Mouse (Mus musculus) kidney, postnatal 0 days (tissue): ENCODE results near the gene Ccnj. TPM values are rescaled to one million over a fixed set of nuclear protein-coding genes. Genes with fewer than 3 reads are reported as not detected.

Source experiments
- ATAC-seq: fragments of 200-750 bp; cut with Nextera tagmentation; replicated peaks from 2 replicates; pipeline ENCODE4 v1.8.0; 2017; ENCODE audit warnings: low read depth, moderate number of reproducible peaks, moderate TSS enrichment, moderate library complexity; ENCODE audit not compliant: low FRiP score
- DNase-seq: peaks from one replicate; pipeline ENCODE4 v3.0.0-alpha.2; 2016; ENCODE audit warnings: low spot score
- H3K27ac ChIP-seq: fragments of 300-500 bp; sonication (generic); 2 replicates; pipeline ENCODE4 v1.5.1; 2014; ENCODE audit warnings: mild to moderate bottlenecking
- H3K27me3 ChIP-seq: fragments of 300-500 bp; sonication (generic); 2 replicates; pipeline ENCODE4 v1.6.1; 2014; ENCODE audit warnings: low read length, mixed read lengths; ENCODE audit not compliant: insufficient read depth
- H3K36me3 ChIP-seq: fragments of 300-500 bp; sonication (generic); 2 replicates; pipeline ENCODE4 v1.6.1; 2014; ENCODE audit warnings: low read length, mixed read lengths; ENCODE audit not compliant: insufficient read depth
- H3K4me1 ChIP-seq: fragments of 300-500 bp; sonication (generic); replicated peaks from 2 replicates; pipeline ENCODE4 v1.6.1; 2014; ENCODE audit warnings: antibody characterized with exemption, low read length, mixed read lengths; ENCODE audit not compliant: insufficient read depth
- H3K4me2 ChIP-seq: fragments of 300-500 bp; sonication (generic); 2 replicates; pipeline ENCODE4 v1.6.1; 2014; ENCODE audit warnings: mild to moderate bottlenecking, low read length, moderate library complexity, mixed read lengths
- H3K4me3 ChIP-seq: fragments of 300-500 bp; sonication (generic); replicated peaks from 2 replicates; pipeline ENCODE4 v1.5.1; 2014; ENCODE audit warnings: low read depth, low read length
- H3K9ac ChIP-seq: fragments of 300-500 bp; sonication (generic); 2 replicates; pipeline ENCODE4 v1.6.1; 2014; ENCODE audit warnings: low read depth, low read length
- H3K9me3 ChIP-seq: fragments of 300-500 bp; sonication (generic); replicated peaks from 2 replicates; pipeline ENCODE4 v1.6.1; 2016; ENCODE audit warnings: low read length, inconsistent platforms, mixed read lengths
- CTCF ChIP-seq: IDR thresholded peaks from 2 replicates; pipeline ENCODE4 v1.5.1; 2016; ENCODE audit warnings: antibody characterized with exemption, low read depth, mild to moderate bottlenecking, moderate library complexity
- WGBS: fragments of 180-500 bp; shearing (Covaris S2); extraction: QIAGEN DNeasy Blood & Tissue Kit; methylation state at CpG from one replicate; pipeline ENCODE4 v1.1.7; 2014; 5-methylcytosine and 5-hydroxymethylcytosine counted together
- polyA plus RNA-seq: library from polyadenylated mRNA; unstranded; fragments of >200 nt; fragmentation: Nextera tagmentation; extraction: Ambion mirVana; gene quantifications from 2 replicates; pipeline ENCODE4 v1.2.1, GENCODE M21; 2015

Gene Ccnj
- polyA plus RNA-seq, 1 experiment from 2014 or later, result 8.8 TPM

DNA sequence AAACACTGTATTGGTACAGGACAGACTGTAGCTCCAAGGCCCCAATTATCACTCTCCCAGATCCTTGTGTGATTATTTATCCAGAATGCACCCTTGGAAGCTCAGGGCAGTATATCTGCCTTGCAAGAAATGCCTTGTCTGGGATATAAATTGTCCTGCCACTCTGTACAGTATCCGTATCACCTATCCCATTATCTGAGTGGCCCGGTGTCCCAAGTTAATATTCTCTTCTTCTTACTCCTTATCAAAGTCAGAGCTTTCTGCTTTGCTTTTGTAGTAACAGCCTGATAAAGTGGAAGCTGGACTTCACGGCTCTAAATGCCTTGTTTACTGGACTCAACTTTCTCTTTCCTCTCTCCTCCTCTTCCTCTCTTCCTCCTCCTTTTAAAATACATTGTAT is 18.3 kb upstream of the Ccnj start:
- 57% methylated on average over 3 of the region's 3 CpGs for whole genome bisulfite sequencing
- DNase-seq (no peak), ATAC-seq (no peak)
- Histone ChIP-seq H3K4me2 (no peak overlapping the region), H3K27ac (no peak overlapping the region), H3K9me3 (no peaks in the 10 kb centered on the region), H3K4me3 (no peak overlapping the region), H3K36me3 (no peaks in the 10 kb centered on the region), H3K4me1 (no peaks in the 10 kb centered on the region), H3K27me3 (0 out of 2 replicates have a peak, but pooled peaks cover 4% of the 10 kb centered on the region), H3K9ac (no peak overlapping the region)
- TF ChIP-seq CTCF, result no peak

DNA sequence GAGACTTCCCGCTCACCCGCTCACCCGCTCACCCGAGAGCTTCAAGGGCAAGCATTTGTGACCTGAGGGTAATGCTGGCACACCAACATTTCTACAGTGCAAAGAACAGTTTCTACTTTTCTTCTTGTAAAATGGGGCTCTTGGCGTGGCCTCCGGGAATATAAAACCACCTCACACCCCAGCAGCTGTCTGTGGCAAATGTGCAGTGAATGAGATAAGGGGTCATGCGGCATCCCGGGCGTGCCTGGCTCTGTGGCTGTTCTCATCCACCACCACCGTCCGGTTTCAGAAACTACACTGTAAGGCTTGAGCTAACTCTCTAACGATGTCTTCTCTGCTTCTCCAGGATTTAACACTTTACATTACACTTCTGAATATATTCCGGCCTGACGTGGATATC is 17.7 kb upstream of the Ccnj start:
- WGBS, result 72% methylated on average over 14 of the region's 14 CpGs
- Histone ChIP-seq H3K36me3 (no peaks in the 10 kb centered on the region), H3K9ac (no peak overlapping the region), H3K4me1 (no peaks in the 10 kb centered on the region), H3K27ac (no peak overlapping the region), H3K4me3 (no peak overlapping the region), H3K4me2 (no peak overlapping the region), H3K9me3 (no peaks in the 10 kb centered on the region), H3K27me3 (0 out of 2 replicates have a peak, but pooled peaks cover under 1% of the 10 kb centered on the region)
- DNase-seq, result no peak
- no peak for TF ChIP-seq CTCF
- no peak for ATAC-seq

DNA sequence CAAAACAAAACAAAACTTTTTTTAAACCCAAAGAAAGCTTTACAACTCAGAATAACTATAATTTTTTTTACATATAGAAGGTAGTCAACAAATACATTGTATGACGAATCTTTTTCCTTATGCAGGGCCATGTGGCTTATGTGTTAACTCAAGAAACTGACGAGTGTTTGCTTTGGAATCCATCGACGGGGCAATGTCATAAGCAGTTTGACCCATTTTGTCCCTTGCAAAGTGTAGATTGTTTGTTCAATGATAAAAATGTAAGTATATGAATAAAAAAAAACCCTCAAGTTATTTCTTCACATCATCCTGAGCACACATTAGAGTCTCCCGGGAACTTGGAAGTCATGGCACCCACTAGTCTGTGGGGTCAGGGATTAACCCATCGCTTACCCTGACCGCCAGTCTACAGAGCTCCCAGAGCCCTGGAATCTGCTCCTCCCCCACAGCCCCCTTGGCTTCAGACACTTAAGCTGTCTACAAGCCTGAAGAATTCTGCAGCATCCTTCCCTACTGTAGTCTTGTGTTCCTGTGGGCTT is 15.4 kb upstream of the Ccnj start:
- no peaks in the 10 kb centered on the region for H3K27me3 ChIP-seq
- no peak overlapping the region for H3K4me2 ChIP-seq
- no peak overlapping the region for H3K27ac ChIP-seq
- no peak for DNase-seq
- no peak for TF ChIP-seq CTCF
- 65% methylated on average over 7 of the region's 7 CpGs for WGBS
- H3K4me3 ChIP-seq, result no peak overlapping the region
- ATAC-seq, result no peak
- no peaks in the 10 kb centered on the region for H3K36me3 ChIP-seq
- no peaks in the 10 kb centered on the region for H3K4me1 ChIP-seq
- no peak overlapping the region for H3K9ac ChIP-seq
- no peaks in the 10 kb centered on the region for H3K9me3 ChIP-seq

DNA sequence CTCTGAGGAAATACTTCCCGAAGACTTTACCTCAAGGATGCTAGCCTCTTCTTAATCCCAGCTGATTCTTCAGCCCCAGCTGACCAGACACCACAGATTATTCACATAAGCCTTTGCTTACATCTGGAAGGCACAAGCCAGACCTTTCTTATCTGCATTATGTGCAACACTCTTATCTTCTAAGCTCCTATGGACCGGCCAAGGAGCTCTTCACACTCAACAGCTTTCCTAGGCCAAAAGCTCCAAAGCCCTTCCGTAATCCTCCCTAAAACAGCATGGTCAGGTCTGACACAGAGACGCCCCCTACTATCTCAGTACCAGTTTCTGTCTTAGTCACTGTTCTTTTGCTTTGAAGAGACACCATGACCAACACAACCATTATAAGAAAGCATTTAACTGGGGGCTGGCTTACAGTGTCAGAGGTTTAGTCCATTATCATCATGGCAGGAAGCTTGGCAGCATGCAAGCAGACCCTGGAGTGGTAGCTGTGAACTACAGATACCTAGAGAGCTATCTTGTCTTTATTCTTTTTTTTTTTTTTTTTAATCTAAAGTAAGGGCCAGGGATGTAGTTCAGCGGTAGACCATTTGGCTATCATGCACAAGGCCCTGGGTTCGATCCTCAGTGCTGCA is 13.1 kb upstream of the Ccnj start:
- 91% methylated on average over 6 of the region's 6 CpGs for WGBS
- TF ChIP-seq CTCF, result no peak
- H3K4me2 ChIP-seq, result no peak overlapping the region
- H3K27me3 ChIP-seq, result no peaks in the 10 kb centered on the region
- no peaks in the 10 kb centered on the region for H3K36me3 ChIP-seq
- DNase-seq (no peak), ATAC-seq (no peak)
- no peak overlapping the region for H3K27ac ChIP-seq
- H3K9ac ChIP-seq, result no peak overlapping the region
- H3K4me3 ChIP-seq, result no peak overlapping the region
- no peaks in the 10 kb centered on the region for H3K9me3 ChIP-seq
- H3K4me1 ChIP-seq, result no peaks in the 10 kb centered on the region

DNA sequence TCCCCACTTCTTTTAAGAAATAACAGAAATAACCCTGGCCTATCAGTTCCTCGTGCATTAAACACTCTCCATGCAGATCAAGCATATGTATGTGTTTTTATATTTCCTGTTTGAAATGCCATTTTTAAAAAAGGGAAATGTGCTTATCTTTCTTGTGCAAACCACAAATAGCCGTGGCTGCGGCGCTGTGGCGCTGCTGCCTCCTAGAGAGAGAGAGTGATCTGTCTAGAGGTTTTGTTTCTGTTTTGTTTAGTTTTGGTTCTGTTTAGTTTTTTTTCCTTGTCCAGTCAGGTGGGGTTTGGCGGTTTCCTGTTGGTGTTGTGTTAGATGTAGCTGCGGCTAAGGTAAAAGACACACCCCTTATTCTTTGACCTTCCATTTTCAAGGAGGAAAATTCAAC is 12.3 kb upstream of the Ccnj start:
- no peak overlapping the region for H3K27ac ChIP-seq
- H3K27me3 ChIP-seq, result no peaks in the 10 kb centered on the region
- no peak overlapping the region for H3K9ac ChIP-seq
- no peaks in the 10 kb centered on the region for H3K4me1 ChIP-seq
- 59% methylated on average over 7 of the region's 7 CpGs for WGBS
- DNase-seq, result peak; percentile 18
- no peak overlapping the region for H3K4me3 ChIP-seq
- no peak for ATAC-seq
- H3K36me3 ChIP-seq, result no peaks in the 10 kb centered on the region
- no peak for TF ChIP-seq CTCF
- H3K9me3 ChIP-seq, result no peaks in the 10 kb centered on the region
- no peak overlapping the region for H3K4me2 ChIP-seq

DNA sequence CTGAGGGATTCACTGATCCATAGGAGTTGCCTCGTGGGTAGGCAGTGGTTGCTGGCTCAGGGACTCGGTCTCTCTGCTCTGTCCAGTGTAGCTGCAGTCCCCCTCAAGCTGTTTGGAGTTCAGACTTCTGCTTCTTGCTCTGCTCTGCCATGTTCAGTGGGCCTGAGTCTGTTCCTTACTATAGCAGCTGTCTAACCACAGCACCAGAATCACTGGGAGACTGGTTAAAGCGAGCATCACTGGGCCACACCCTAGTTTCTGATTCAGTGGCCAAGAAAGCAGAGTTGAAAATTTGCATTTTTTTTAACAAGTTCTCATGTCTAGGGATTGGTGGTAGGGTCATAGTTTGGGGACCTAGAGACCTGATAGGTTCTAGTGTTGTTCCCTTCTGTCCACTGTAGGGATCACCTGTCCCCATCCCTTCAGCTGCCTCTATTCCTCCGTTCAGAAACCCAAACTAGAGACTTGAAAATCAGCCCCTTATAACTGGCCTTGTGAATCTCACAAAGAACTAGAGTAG is 9.7 kb upstream of the Ccnj start:
- no peak for TF ChIP-seq CTCF

More for the DNA sequence above, 9.7 kb upstream of the Ccnj start:
- Histone ChIP-seq H3K4me3 (no peak overlapping the region), H3K9ac (no peak overlapping the region), H3K4me2 (no peak overlapping the region), H3K9me3 (no peaks in the 10 kb centered on the region), H3K36me3 (no peaks in the 10 kb centered on the region), H3K4me1 (no peaks in the 10 kb centered on the region), H3K27me3 (no peaks in the 10 kb centered on the region), H3K27ac (no peak overlapping the region)
- no peak for DNase-seq
- 83% methylated on average over 4 of the region's 4 CpGs for WGBS
- no peak for ATAC-seq
